Mouse (Mus musculus): Measurements from ENCODE around the gene Rhno1.

DNA sequence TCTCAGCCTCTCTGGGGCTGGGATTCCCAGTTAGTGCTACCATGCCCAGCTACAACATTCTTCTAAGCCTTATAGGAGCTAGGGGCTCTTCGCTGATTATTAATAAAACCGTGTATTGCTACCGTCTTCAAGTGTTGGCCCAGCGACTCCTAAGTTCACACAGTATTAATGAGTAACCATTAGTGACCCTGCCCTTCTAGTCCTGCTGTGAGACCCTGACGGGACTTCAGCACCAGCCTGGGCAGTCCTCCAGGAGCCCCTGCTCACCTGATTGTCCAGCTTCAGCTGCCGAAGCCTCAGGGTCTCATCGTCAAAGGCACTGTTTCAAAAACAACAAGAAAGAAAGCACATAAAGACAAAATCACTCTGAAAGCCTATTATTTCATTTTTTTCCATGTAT lies 25.2 kb downstream of the Rhno1 start:
- TF ChIP-seq GATA1 (IDR thresholded peaks at IDR 0.05; ENCODE audit: low read length) (no peak), TAL1 (IDR thresholded peaks at IDR 0.05; ENCODE audit: low read length) (no peak)
